Mouse (Mus musculus) left cerebral cortex, postnatal 25 days (tissue): Measurements from ENCODE around the gene Fam181a. TPM values are rescaled to one million over a fixed set of nuclear protein-coding genes. Genes with fewer than 3 reads are reported as not detected.
A peak's percentile ranks its signal among the peaks of the same experiment; 100 is the strongest.

Source experiments
- DNase-seq, 2 experiments: peaks; one replicate each; pipeline ENCODE4 v3.0.0; 2022; ENCODE audit warnings: low spot score in 2 of 2, mixed read lengths in 1 of 2
- intact Hi-C: fragments of 180-260 bp; cut with DNase I; formaldehyde crosslinking; loops from one replicate; pipeline ENCODE4 v1.15.1; 2025
- total RNA-seq, 2 experiments: library from RNA; stranded (reverse); gene quantifications; 2 replicates each; pipeline ENCODE4 v1.2.3; 2021

Fam181a gene
- total RNA-seq: 1 to 10 TPM; 1.5 to 2.7 TPM

DNA sequence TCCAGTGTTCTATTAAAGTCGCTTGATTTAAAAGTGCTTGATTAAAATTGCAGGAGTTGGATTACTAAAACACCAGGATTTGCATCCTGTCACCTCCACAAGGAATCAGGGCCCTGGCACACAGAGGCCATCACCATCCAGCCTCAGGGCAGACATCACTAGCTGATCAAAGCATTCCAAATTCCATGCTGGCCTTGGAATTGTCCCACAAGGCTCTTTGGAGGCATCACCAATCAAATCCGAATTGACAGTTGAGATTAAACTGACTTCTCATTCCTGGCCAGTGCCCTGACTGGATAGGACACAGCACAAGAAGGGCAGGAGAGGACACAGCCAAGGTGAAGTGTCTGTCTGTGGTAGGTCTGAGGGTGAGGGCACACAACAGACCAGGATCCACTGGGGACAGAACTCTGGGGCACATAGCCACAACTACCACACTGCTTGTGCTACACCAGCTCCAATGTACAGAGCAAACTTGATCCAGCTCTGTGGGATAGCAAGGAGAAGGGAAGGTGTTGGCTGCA, at the start of gene Fam181a:
Gene Fam181a (plus strand): TSS at position 232 of the 524 bp plus-strand sequence.
- intact Hi-C loops: no loop called here
- DNase-seq: no peak

DNA sequence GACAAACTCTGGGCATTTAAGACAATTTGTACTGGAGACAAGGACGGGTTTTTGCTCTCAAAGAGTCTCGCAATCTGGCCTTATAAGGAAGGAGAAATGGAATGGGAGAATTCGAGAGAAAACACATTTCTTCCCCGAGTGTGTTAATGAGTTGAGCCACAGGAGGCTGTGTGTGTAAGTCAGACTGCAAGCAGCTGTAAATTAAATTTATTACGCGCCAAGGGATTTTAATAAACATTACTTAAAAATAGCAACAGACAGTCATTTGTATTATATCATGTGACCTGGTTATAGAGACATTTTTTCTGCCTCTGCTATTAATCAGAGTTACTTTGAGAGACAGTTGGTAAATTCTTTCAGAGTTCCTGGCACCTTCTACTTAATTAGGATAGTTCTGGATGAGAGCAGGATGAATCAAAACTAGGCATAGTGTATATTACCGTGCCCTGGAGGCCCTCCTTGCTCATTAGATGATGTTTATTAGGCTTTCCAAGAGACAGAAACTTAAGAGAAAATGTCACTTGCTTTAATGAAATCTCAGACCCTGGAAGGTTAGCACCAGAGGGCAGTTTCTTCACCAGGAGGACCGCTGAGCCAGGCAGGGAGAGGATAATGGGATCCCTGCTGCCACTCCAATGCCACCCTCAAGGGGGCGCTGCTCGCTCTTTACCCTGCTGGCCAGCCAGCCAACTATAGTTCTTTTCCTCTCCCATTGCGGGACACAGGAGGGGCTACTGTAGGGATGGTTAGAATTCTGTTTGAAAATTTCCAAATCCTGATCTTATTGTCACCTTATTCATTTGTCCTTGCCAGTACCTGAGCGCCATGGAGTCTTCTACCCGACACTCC, 48.5 kb upstream of the Fam181a start:
- intact Hi-C loops: no loop called here
- DNase-seq: no peak

DNA sequence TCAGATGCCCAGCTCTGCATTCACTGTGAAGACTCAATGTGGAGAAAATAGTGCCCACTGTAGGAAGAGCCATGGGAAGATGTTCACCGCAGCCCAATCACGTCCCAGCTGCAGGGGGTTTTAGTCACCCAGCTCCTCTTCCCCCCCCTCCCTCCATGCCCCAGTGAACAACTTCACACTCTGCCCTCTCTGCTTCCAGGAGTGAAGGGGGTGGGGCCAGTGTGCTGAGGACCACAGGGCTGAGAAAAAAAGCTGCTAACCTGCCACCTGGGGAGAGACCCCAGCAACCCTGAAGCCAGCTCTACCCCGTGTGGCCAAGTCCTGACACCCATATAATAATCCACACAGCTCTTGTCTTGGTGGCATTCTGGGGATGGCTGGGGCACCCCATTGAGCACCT, 44.2 kb upstream of the Fam181a start:
- no peak for DNase-seq
- intact Hi-C loops: no loop called here

DNA sequence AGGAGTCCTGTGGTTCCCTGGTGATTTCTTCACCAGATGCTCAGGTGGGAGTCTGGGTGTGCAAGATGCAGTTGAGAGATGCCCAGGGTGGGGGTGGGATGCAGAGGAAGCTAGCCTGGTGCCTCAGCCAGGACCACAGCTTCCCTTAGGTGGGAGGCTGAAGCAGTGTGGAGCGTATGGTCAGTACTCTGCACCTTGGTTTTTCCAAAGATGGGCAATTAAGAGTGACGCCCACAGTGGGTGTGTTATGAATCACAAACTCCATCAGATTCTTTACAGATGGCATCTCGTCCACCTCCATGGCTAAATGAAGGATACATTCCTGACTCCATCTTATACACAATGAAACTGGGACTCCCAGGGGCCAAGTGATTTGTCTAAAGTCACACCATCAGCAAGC, 38.6 kb upstream of the Fam181a start:
- DNase-seq: peak in 1 of 2 experiments; percentile 66
- intact Hi-C loops: no loop called here

DNA sequence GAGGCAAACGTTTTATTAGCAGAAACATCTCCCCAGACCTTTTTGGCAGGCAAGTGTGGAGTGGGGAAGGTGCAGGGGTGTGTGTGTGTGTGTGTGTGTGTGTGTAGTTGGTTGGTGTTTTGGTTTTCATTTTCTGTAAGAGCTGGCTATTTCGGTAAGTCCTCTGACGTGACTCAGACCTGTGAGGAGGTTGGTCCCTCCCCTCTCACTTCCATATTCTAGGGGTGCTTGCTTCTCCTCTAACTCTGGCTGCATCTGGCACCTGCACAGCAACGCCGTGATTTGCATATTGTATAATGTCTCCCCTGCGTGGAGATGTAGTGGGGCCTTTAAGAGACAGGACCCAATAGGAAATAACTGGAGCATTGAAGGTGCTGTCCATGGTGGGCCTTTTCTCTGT, 37.7 kb upstream of the Fam181a start:
- DNase-seq: peak in 1 of 2 experiments; percentile 54
- intact Hi-C loops: no loop called here

DNA sequence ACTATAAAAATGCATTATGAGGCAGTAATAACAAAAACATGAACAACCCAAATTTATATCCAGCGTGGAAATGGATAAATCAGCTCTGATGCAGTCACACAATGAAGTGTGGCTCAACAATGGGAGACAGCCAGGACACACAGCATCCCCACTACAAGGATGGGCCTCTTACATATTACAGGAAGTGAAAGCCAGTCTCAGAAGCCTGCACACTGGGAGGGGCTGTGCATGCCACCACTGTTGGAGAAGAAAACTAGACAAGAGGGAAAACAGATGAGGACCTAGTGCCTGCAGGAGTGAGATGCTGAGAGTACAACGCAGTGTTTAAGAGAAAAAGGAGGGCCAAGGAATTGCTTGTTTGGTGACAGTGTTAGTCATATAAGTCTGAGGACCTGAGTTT, 37.0 kb upstream of the Fam181a start:
- no peak for DNase-seq
- intact Hi-C loops: no loop called here

DNA sequence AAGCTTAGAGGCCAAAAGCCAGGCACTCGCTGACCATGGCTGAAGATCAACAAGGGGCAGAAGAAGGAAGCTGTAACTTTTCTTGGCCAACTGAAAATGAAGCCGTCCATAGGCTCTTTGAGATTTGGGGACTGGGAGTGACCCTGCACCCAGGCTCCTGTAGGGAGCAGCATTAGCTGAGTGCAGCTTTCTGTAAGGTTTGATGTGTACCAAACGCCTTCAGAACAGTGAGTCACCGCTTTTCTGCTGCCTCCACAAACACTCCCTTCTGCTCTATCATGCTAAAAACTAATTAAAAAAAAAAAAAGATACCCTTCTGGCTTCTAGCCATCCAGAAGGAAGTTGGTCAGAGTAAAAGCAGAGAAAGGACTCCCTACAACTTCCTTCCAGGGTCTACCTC, 34.4 kb upstream of the Fam181a start:
- peak; percentile 41 to 73 for DNase-seq
- intact Hi-C loops: no loop called here

DNA sequence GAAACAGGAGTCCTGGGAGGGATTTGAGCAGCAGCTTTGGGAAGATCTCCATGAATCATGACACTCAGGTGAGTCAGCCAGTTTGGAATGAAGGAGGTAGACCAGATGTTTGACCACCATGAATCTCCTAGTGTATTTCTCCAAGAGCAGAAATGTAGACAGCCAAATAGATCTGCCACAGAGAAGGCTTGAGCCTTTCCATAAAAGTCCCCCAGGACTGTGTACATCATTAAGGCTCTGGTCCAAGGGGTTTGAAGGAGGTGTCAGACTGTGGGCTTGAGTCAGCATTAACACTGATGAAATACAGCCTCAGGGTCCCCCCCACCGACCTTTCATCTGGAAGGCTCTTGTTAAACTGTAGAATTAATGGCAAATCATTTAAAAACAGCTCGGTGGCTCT, 29.3 kb upstream of the Fam181a start:
- intact Hi-C loops: no loop called here
- DNase-seq: no peak

DNA sequence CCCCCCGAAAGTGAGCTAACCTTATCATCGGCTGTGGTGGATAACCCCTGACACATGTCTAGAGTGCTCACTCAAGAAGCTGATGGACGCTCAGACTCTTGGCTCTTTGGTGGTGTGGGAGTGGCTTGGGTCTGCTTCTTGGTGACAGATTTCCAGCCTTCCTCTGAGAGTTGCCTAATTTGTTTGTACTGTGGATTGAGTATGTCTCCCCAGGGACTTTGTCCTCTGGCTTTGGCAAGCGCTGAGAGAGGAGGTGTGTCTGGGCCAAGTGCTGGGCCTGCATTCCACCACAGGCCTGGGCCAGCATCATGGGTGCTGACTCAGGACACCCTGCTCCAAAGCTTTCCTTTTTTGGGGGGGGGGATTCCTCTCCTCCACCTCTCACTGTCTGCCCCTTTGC, 28.9 kb upstream of the Fam181a start:
- intact Hi-C loops: no loop called here
- DNase-seq: no peak

DNA sequence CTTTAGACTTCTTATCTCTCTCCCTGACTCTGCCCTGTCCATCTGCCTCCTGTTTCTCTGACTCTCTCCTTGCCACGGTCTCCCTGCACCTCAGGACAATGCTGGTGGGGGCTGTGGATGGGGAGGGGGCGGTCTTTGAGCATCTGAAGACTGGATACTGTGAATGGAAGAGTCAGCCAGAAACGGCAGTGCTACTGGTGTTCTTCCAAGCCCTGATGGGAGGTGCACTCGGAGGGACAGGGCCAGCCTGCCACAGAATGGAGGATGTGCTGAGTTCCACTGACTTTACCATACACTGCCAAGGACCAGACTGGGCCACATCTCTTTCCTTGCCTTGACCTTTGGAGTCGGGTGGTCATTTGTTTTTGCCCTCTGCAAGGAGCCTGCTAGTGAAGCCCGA, 27.8 kb upstream of the Fam181a start:
- intact Hi-C loops: no loop called here
- DNase-seq: no peak

DNA sequence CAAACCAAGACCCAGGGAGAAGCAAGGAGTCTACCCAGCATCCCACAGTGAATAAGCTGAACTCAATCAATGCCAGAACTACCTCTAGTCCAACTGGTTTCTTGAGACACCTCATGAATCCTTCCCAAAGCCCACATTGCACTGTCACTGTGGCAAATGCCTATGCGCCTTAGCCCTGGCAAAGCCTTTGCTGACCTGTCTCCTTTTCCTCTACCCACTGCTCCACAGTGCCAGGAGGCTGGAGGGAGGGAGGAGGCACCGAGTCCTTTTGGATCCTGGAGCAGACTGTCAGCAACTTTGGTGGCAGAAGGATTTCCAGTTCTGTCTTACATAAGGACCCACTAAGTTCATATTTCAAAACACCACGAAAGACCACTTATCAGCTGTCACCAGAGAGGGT, 27.4 kb upstream of the Fam181a start:
- DNase-seq: no peak
- intact Hi-C loops: no loop called here

DNA sequence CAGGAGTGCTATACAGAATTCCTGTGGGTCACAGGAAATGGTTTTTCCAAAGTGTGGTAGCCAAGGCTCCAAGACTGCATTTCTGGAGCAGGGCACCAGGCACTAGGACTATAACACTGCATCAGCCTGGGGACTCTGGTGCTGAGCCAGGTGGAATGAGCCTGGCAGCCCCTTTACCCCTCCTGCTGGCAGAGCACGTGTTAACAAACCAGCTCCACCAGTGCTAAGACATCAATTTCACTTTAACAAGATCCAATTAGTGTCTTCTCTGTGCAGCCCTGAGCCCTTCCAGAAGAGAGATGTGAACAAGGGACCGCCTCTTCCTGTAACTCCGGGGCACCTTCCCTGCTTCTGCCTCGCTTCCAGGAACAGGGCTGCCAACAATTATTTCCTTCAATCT, 23.5 kb upstream of the Fam181a start:
- DNase-seq: no peak
- intact Hi-C loops: no loop called here

DNA sequence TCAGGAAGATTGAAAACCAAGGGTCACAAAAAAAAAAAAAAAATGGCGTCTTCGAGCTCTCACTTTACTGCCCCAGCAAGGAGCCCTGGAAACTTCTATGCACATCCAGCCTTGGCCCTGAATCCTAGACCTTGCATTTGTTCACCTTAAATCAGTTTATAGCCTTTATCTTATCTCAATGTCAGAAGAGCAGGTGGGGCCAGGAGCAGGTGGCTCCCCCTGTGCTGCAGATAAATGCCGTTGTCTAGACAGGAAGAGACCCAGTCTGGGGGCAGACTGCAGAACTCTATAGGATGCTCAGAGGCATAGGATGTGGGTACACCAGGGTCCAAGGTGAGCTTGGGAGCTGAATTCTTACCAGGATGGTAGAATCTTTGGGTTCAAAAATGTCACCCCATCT, 18.4 kb upstream of the Fam181a start:
- intact Hi-C loops: no loop called here

DNA sequence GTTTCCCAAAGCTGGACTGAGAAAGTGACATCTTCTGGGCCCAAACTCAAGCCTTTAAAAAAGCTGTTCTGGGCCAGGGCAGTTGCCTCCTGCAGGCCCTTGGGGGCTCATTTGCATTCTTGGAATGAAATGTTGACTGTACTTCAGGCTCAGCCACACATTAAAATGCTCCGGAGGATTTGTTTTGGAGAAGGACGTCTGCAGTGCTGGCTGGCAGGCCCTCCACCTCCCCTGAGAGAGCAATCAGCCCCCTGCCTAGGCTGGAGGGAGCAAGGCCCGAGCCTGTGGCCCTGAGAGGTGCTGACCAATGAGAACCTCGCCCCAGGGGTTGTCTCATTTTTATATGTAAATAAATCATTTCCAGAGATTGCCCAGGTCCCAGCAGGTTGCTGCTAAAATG, 14.5 kb upstream of the Fam181a start:
- no peak for DNase-seq

More for the DNA sequence above, 18.4 kb upstream of the Fam181a start:
- DNase-seq: no peak

DNA sequence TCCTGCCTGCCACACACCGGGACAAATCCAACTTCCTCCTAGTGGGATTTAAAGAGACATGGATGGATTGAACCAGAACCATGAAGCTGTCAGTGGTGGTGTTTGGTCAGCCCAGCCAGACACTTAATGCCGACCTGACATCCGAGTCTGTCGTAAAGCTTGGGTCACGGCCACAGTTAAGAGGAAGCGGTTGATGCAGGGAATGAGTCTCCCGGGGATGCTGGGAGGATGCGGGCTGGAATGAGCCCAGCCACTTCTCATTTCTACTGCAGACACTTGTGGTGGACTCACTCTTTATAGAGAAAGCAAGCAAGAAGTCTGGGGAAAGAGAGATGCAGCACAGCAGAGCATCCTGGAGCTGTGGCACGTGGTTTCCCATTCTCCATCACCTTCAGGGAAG, 10.3 kb upstream of the Fam181a start:
- intact Hi-C loops: no loop called here
- no peak for DNase-seq

More for the DNA sequence above, 14.5 kb upstream of the Fam181a start:
- intact Hi-C loops: no loop called here

DNA sequence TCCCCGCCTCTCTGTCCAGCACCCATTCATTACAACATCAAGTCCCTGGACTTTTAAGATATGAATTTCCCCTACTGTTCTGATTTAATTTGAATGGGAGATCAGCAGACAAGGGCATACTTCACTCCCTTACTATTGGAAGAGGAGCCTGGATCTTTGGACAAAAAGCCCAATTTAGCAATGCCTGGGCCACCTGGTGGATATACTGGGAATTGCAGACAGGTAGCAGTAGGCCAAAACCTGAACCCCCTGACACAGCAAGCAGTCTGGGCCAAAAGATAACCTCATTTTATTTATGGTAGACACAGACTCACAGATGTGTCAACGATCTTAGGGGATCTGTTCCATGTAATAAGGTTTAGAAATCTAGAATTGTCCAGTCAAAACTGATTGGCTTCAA, 9.1 kb upstream of the Fam181a start:
- peak; percentile 54 to 66 for DNase-seq
- intact Hi-C loops: no loop called here

DNA sequence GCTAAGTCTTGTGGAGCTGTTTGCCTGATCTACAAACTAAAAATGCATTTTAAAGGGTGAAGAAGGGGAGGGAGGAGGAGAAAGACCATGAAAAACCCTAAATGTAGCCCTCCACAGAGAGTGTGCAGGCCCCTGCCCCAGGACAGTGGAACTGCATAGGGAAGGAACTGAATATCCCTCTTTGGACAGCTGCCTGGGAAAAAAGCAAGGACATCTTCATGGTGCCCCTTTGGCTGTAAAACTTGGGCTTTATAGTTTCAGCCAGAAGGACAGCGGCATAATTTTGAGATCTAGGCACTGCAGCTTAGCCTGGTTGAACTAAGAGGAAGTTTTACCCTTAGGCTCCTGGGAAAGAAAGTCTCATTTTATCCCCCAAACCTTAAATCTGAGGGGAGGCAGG, 7.8 kb upstream of the Fam181a start:
- intact Hi-C loops: no loop called here
- no peak for DNase-seq

DNA sequence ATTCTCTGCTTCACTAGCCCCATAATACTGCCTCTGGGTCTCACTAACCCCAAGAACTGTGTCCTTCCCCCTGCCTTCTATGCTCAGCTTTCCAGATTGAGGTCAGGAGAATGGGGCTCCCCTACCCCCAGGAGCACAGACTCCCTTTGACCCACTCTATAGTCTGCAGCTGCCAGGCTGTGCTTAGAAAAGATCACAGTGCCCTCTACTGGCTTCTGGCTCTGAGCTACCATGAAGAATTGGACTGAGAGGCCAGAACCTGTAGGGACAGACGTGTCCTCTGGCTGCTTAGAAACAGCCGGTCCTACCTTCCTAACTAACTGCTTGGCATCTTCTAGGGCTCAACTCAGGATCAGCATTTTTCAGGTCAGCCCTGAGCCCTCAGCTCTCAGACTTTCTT, 4.6 kb upstream of the Fam181a start:
- DNase-seq: peak; percentile 26 to 36
- intact Hi-C loops: loop anchor here (2.0 kb wide), 1 partner anchor 163 kb away; no protein-coding TSS in a partner anchor

DNA sequence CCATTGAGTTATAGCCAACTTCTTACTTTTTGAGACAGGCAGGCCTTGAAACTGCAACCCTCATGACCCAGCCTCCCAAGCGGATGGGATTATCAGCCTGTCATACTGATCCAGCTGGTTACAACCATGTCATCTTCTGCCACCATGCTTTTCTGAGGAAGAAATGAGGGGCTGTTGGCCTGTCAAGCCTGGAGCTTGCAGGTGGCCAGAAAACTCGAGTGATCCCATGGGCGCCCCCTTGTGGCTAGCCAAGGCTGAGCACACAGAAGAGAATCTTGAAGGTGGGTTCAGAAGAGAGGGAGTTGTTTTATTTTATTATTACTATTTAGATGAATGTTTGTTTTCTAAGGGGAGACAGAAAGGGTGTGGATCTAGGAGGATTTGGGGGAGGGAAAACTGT, 4.1 kb upstream of the Fam181a start:
- intact Hi-C loops: loop anchor here (2.0 kb wide), 1 partner anchor 164 kb away; no protein-coding TSS in a partner anchor

DNA sequence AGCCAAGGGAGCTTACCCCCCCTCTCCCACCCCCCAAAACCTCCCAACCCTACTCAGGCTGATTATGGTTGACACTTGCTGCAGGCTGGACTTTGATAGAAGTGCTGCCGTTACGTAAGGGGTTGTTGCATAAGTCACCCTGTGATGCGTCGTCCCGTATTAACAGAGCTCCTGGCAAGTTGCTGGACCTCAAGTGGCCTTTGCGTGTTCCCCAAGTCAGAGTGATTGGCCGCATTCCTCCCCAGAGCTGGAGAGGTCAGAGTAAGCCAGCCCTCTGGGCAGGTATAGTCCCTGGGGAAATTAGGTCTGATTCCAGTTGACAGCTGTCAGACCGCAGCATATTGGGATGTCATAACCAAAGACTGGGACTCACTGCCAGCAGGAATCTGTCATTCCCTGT, 1.1 kb downstream of the Fam181a start:
- intact Hi-C loops: no loop called here

More for the DNA sequence above, 4.1 kb upstream of the Fam181a start:
- no peak for DNase-seq

DNA sequence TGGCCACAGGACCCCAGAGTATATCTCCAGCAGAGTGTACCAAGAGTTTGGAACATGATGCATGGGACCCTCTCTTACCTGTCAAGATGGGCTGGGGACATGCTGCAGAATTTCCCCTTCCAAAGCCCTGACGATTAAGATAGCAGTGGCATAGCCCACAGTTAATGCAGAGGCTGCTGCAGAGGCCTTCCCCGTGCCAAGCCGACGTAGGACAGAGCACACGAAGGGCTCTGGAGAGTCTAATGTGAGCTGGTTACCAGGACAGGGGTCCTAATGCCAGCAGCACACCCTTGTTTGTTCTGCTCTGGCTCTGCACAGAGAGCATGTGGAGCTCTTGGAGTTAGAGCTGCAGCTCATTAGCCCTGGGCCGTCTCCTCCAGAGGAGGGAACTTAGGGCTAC, 2.5 kb downstream of the Fam181a start:
- no peak for DNase-seq
- intact Hi-C loops: no loop called here

More for the DNA sequence above, 1.1 kb downstream of the Fam181a start:
- DNase-seq: no peak
